26 mouse cellular contexts compared by ENCODE assay signal in the genomic region with DNA sequence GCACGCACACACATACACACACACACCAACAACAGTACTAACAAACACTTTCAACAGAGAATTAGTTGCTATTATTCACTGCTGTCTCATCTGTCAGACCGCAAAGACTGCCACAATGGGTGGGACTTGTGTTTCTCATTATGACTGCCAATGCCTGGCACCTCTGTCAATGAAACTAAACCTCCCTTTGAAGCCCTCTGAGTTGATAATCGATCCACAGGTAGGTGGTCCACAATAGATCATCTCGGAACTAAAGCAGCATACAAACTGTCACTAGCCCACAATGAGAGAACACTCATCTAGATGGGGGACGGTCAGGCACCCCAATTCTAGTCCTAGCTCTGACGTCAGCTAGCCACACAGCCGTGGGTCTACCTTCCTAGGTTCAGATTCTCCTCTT.
"Had no signal": no experiment of that assay in that cellular context is flagged by ENCODE, and none has a peak within 500 bp of the region (broad histone marks: within the 10 kb centered on the region; RNA-seq: fewer than 3 reads in every experiment).

No protein-coding gene starts in this region.

- H3K9me3 ChIP-seq: embryonic facial prominence, embryonic 10.5 days; embryonic facial prominence, embryonic 12.5 days; embryonic facial prominence, embryonic 13.5 days; embryonic facial prominence, embryonic 15.5 days; forebrain, embryonic 10.5 days; forebrain, embryonic 12.5 days; forebrain, embryonic 13.5 days; forebrain, embryonic 15.5 days had no signal

- DNase-seq: cerebellum, adult 2 months; cerebellum, adult 8-10 months; cerebellum, adult 9-10 months; cerebellum, adult 9-11 months; cerebellum, postnatal 10 days; cerebellum, postnatal 14 days; cerebellum, postnatal 25 days; cerebellum, postnatal 36 days; embryo, embryonic 11 days; forebrain, postnatal 0 days; gastrocnemius, adult 2 months; gastrocnemius, postnatal 10 days; gastrocnemius, postnatal 14 days; gastrocnemius, postnatal 25 days; gastrocnemius, postnatal 36 days; heart, adult 18-20 months; heart, adult 2 months had no signal

- H3K4me3 ChIP-seq: embryonic facial prominence, embryonic 10.5 days; embryonic facial prominence, embryonic 12.5 days; embryonic facial prominence, embryonic 13.5 days; embryonic facial prominence, embryonic 15.5 days; erythroblast, embryonic 14.5 days; forebrain, embryonic 10.5 days; forebrain, embryonic 12.5 days; forebrain, embryonic 13.5 days; forebrain, embryonic 15.5 days; gastrocnemius, adult 2 months; heart, adult 2 months had no signal

- H3K4me1 ChIP-seq: embryonic facial prominence, embryonic 10.5 days; embryonic facial prominence, embryonic 12.5 days; embryonic facial prominence, embryonic 13.5 days; embryonic facial prominence, embryonic 15.5 days; forebrain, embryonic 10.5 days; forebrain, embryonic 12.5 days; forebrain, embryonic 13.5 days; forebrain, embryonic 15.5 days had no signal

- H3K27ac ChIP-seq: embryonic facial prominence, embryonic 10.5 days; embryonic facial prominence, embryonic 12.5 days; embryonic facial prominence, embryonic 13.5 days; embryonic facial prominence, embryonic 15.5 days; forebrain, embryonic 10.5 days; forebrain, embryonic 12.5 days; forebrain, embryonic 13.5 days; forebrain, embryonic 15.5 days; gastrocnemius, adult 2 months; heart, adult 2 months had no signal

- H3K27me3 ChIP-seq: embryonic facial prominence, embryonic 12.5 days; embryonic facial prominence, embryonic 13.5 days; embryonic facial prominence, embryonic 15.5 days; forebrain, embryonic 12.5 days; forebrain, embryonic 13.5 days; forebrain, embryonic 15.5 days had no signal
